In genomic region chr7:107707650-107708049, GRCm38 (mm10) we compare ENCODE assay signal across 11 mouse cellular contexts. TPM values are rescaled to one million over a fixed set of nuclear protein-coding genes. Genes with fewer than 3 reads are reported as not detected.
DNase-seq lines count a peak whose midpoint lies in the region; ATAC-seq and TF ChIP-seq lines count a peak whose summit lies in the region.
"Had no signal": no experiment of that assay in that cellular context is flagged by ENCODE, and none has a peak within 500 bp of the region (broad histone marks: within the 10 kb centered on the region; RNA-seq: fewer than 3 reads in every experiment).

No protein-coding gene starts in this region.

- no peak overlapping the region for H3K4me3 ChIP-seq in lung, embryonic 14.5 days (ENCODE audit: low read depth, low read length)
- H3K4me3 ChIP-seq in lung, adult 2 months (replicated peaks; ENCODE audit: extremely low read depth, low read depth, low read length): no peak overlapping the region
- H3K4me3 ChIP-seq in heart, postnatal 0 days (ENCODE audit: low read depth, low read length): no peak overlapping the region
- no peak overlapping the region for H3K4me3 ChIP-seq in midbrain, embryonic 14.5 days (replicated peaks; ENCODE audit: low read depth, low read length)
- H3K4me3 ChIP-seq: hindbrain, embryonic 10.5 days; liver, embryonic 15.5 days had no signal

- no peaks in the 10 kb centered on the region for H3K27me3 ChIP-seq in lung, embryonic 14.5 days (ENCODE audit: insufficient read depth, low read length)
- H3K27me3 ChIP-seq in heart, postnatal 0 days (ENCODE audit: control insufficient read depth, insufficient read depth, low read length): no peaks in the 10 kb centered on the region
- no peaks in the 10 kb centered on the region for H3K27me3 ChIP-seq in midbrain, embryonic 14.5 days (ENCODE audit: control insufficient read depth, insufficient read depth, low read length)
- H3K27me3 ChIP-seq: liver, embryonic 15.5 days had no signal

- no peaks in the 10 kb centered on the region for H3K36me3 ChIP-seq in lung, embryonic 14.5 days (ENCODE audit: insufficient read depth)
- 0 out of 2 replicates have a peak, but pooled peaks cover 3% of the 10 kb centered on the region for H3K36me3 ChIP-seq in heart, postnatal 0 days (replicated peaks; ENCODE audit: control insufficient read depth, insufficient read depth, low read length)
- H3K36me3 ChIP-seq in midbrain, embryonic 14.5 days (ENCODE audit: control insufficient read depth, insufficient read depth, low read length): no peaks in the 10 kb centered on the region
- H3K36me3 ChIP-seq: hindbrain, embryonic 10.5 days; liver, embryonic 15.5 days had no signal

- H3K4me1 ChIP-seq in lung, embryonic 14.5 days (ENCODE audit: insufficient read depth): 0 out of 2 replicates have a peak, but pooled peaks cover 3% of the 10 kb centered on the region
- H3K4me1 ChIP-seq in lung, adult 2 months (ENCODE audit: control insufficient read depth, insufficient read depth, low read length): peaks cover 23% of the 10 kb centered on the region
- peaks cover 17% of the 10 kb centered on the region for H3K4me1 ChIP-seq in heart, postnatal 0 days (ENCODE audit: control insufficient read depth, insufficient read depth)
- no peaks in the 10 kb centered on the region for H3K4me1 ChIP-seq in midbrain, embryonic 14.5 days (ENCODE audit: control insufficient read depth, insufficient read depth, low read length)

- TF ChIP-seq POLR2A in lung, adult 2 months (IDR thresholded peaks at IDR 0.05; ENCODE audit: borderline replicate concordance, extremely low read depth, low read depth, low read length): no peak

- ATAC-seq in lung, embryonic 14.5 days (ENCODE audit: insufficient read depth): no peak
- no peak for ATAC-seq in heart, postnatal 0 days (ENCODE audit: insufficient read depth, low read depth)
- no peak for ATAC-seq in midbrain, embryonic 14.5 days (ENCODE audit: low FRiP score, low TSS enrichment)

- WGBS in lung, embryonic 14.5 days: 47% methylated on average over 9 of the region's 9 CpGs
- WGBS in lung, adult 2 months: 30% methylated on average over 9 of the region's 9 CpGs
- WGBS in heart, postnatal 0 days: 53% methylated on average over 9 of the region's 9 CpGs
- WGBS in midbrain, embryonic 14.5 days: 53% methylated on average over 9 of the region's 9 CpGs

- TF ChIP-seq EP300 in heart, postnatal 0 days (IDR thresholded peaks at IDR 0.05; ENCODE audit: low read depth): no peak

- no peak for TF ChIP-seq CTCF in lung, embryonic 14.5 days (IDR thresholded peaks at IDR 0.05; ENCODE audit: low read depth)
- TF ChIP-seq CTCF in lung, adult 2 months (IDR thresholded peaks at IDR 0.05; ENCODE audit: insufficient read depth, low read length): no peak
- no peak for TF ChIP-seq CTCF in heart, postnatal 0 days (IDR thresholded peaks at IDR 0.05; ENCODE audit: low read depth)

- no peaks in the 10 kb centered on the region for H3K9me3 ChIP-seq in lung, embryonic 14.5 days (ENCODE audit: low read depth, low read length)
- no peaks in the 10 kb centered on the region for H3K9me3 ChIP-seq in heart, postnatal 0 days (replicated peaks; ENCODE audit: control insufficient read depth, low read length)
- H3K9me3 ChIP-seq in midbrain, embryonic 14.5 days (ENCODE audit: control insufficient read depth, low read length): no peaks in the 10 kb centered on the region
- H3K9me3 ChIP-seq: hindbrain, embryonic 10.5 days; liver, embryonic 15.5 days had no signal

- peak overlapping the region; percentile 28 for H3K27ac ChIP-seq in lung, embryonic 14.5 days (ENCODE audit: low read depth)
- peak overlapping the region; percentile 49; the same call in 1 of the 2 replicates for H3K27ac ChIP-seq in heart, postnatal 0 days (ENCODE audit: low read depth)
- H3K27ac ChIP-seq in midbrain, embryonic 14.5 days (replicated peaks; ENCODE audit: low read depth, low read length): no peak overlapping the region
- H3K27ac ChIP-seq: liver, embryonic 15.5 days had no signal

- H3K4me2 ChIP-seq in lung, embryonic 14.5 days: no peak overlapping the region
- peak overlapping the region; percentile 55; the same call in 1 of the 2 replicates for H3K4me2 ChIP-seq in heart, postnatal 0 days (ENCODE audit: low read depth, low read length)
- no peak overlapping the region for H3K4me2 ChIP-seq in midbrain, embryonic 14.5 days (ENCODE audit: low read length)

- H3K9ac ChIP-seq in lung, embryonic 14.5 days: no peak overlapping the region
- H3K9ac ChIP-seq in heart, postnatal 0 days (replicated peaks; ENCODE audit: low read depth, low read length): no peak overlapping the region
- no peak overlapping the region for H3K9ac ChIP-seq in midbrain, embryonic 14.5 days (replicated peaks; ENCODE audit: low read length)
- H3K9ac ChIP-seq: liver, embryonic 15.5 days had no signal

- DNase-seq in lung, embryonic 14.5 days: no peak
- no peak for DNase-seq in lung, adult 2 months
- DNase-seq in heart, postnatal 0 days (ENCODE audit: low spot score): no peak
- peak; percentile 92 for DNase-seq in naive thymus-derived CD4-positive, alpha-beta T cell, adult 2 months (ENCODE audit: low read depth)
- peak; percentile 83 to 87 for DNase-seq in thymus, postnatal 36 days
- DNase-seq in cerebellum, adult 8-10 months: no peak
- DNase-seq in midbrain, embryonic 14.5 days: no peak
- DNase-seq in layer of hippocampus, adult 9-10 months (ENCODE audit: low spot score): no peak
- DNase-seq: embryo, embryonic 11 days had no signal

RNA-seq across cellular contexts. Expression of gene Cyb5r2, which starts 50.2 kb away (rescaled TPM):
- 0.14 and 0.18 TPM in 2 replicates for polyA plus RNA-seq in lung, embryonic 14.5 days (2014; fragmentation: Nextera tagmentation; extraction: Ambion mirVana)
- not detected in 2 replicates for polyA plus RNA-seq in lung, adult 2 months (2012; rRNA removed)
- not detected in 2 replicates for total RNA-seq in heart, postnatal 0 days (2014; rRNA removed; ENCODE audit: low replicate concordance)
- polyA plus RNA-seq in heart, postnatal 0 days (2015; fragmentation: Nextera tagmentation; extraction: Ambion mirVana): 1.0 TPM in 2 replicates
- not detected in 2 replicates for polyA plus RNA-seq in midbrain, embryonic 14.5 days (2014; fragmentation: Nextera tagmentation; extraction: Ambion mirVana)
- polyA plus RNA-seq: liver, embryonic 15.5 days had no signal

Comparison
In these comparisons a context has a peak if more than half of its experiments do, and no peak if none do; other contexts are left out.
1. DNase-seq: peak in naive thymus-derived CD4-positive, alpha-beta T cell, adult 2 months (single experiment) and thymus, postnatal 36 days (2 of 2); none in lung, embryonic 14.5 days (single experiment), lung, adult 2 months (single experiment), heart, postnatal 0 days (single experiment), cerebellum, adult 8-10 months (single experiment), midbrain, embryonic 14.5 days (single experiment) and layer of hippocampus, adult 9-10 months (single experiment).